Mouse (Mus musculus) brain, adult 10 weeks (tissue): ENCODE data around the gene Rubcn. TPM values are rescaled to one million over a fixed set of nuclear protein-coding genes. Genes with fewer than 3 reads are reported as not detected.

Experiments
- polyA plus RNA-seq: library from polyadenylated mRNA; stranded (reverse); fragments of 350-450 nt; fragmentation: Illumina TruSeq; extraction: RNeasy Lipid Tissue Mini Kit (QIAGEN cat#74804); gene quantifications from one replicate; pipeline ENCODE4 v1.2.3, GENCODE M21; 2015; ENCODE audit warnings: low read depth, low replicate concordance

Gene Rubcn
- polyA plus RNA-seq = 47.0 TPM

GRCm38 (mm10) chr16:32877343-32878156, at the start of gene Rubcn, which contains the start of gene Fyttd1:
Gene Rubcn (minus strand): TSS chr16:32877766.
Gene Fyttd1 (plus strand): TSS chr16:32877500.

GRCm38 (mm10) chr16:32913937-32914881, 36.6 kb upstream of the Rubcn start, which contains the start of gene Lrch3:
Gene Lrch3 (plus strand): TSS chr16:32914100.

GRCm38 (mm10) chr16:32810321-32810720, 67.2 kb downstream of the Rubcn start, which contains the start of gene Smbd1:
Gene Smbd1 (minus strand): TSS chr16:32810477.

GRCm38 (mm10) chr16:32797426-32797689, 80.2 kb downstream of the Rubcn start, which contains the start of gene Muc20:
Gene Muc20 (minus strand): TSS chr16:32797435.

Other genes with a start within 250 kb of the Rubcn start
- 124 TPM for gene Tnk2, start 233.9 kb downstream of the Rubcn start, polyA plus RNA-seq
- gene Muc4, start 141.9 kb downstream of the Rubcn start, polyA plus RNA-seq = not detected
- gene Muc20, start 80.3 kb downstream of the Rubcn start, polyA plus RNA-seq = not detected
- gene Smbd1, start 67.3 kb downstream of the Rubcn start, polyA plus RNA-seq = not detected
- gene Fyttd1, start 266 bp downstream of the Rubcn start, polyA plus RNA-seq = 103 TPM
- gene Lrch3, start 36.3 kb upstream of the Rubcn start, polyA plus RNA-seq = 20.1 TPM
- gene Iqcg, start 178.5 kb upstream of the Rubcn start, polyA plus RNA-seq = 4.9 TPM
- 1,160 TPM for gene Rpl35a, start 178.7 kb upstream of the Rubcn start, polyA plus RNA-seq
- 5.7 TPM for gene Lmln, start 184.8 kb upstream of the Rubcn start, polyA plus RNA-seq